Mouse (Mus musculus) bone marrow, adult 2 months (tissue): Measurements from ENCODE around the gene Ythdf1.

Experiments used
- CTCF ChIP-seq: fragments of 200-500 bp; IDR thresholded peaks from 2 replicates; pipeline ENCODE4 v1.5.1; 2011; ENCODE audit warnings: low read length, control low read depth; ENCODE audit not compliant: control insufficient read depth, insufficient read depth
- POLR2A ChIP-seq: fragments of 200-500 bp; IDR thresholded peaks from 2 replicates; pipeline ENCODE4 v1.6.1; 2011; ENCODE audit warnings: low read depth, mild to moderate bottlenecking, control low read depth, low read length, borderline replicate concordance; ENCODE audit not compliant: control insufficient read depth

- peak; percentile 89 for TF ChIP-seq CTCF
- no peak for TF ChIP-seq POLR2A
Observed at GRCm38 (mm10) chr2:180963956-180964355, 43.2 kb upstream of the Ythdf1 start.
